Mouse (Mus musculus): ENCODE measurements at regions not wholly inside any gene's neighbourhood (a gene's known extent, or its start where the extent isn't known, plus 50 kb on each side); places are given as distances from the start of the nearest gene placed in this dataset.

DNA sequence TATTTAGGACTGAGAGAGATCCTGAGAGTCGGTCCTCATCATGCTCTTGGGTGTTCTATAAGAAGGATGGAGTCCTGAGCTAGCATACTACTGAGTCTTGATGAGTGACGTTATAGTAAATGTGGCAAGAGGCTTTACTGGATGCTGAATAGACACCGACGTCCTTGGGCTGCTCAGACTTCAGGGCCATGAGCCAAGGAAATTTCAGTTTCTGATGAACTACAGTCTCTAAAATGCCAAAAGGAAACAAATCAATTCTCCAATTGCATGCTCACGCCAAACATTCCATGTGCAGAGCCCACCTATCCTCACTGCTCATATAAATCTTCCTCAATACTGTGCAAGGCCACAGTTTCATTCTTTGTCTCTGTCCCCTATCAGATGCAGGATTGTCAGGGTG, 277.2 kb upstream of the Sox11 start:
- Histone ChIP-seq H3K4me3 (ENCODE audit: control insufficient read depth in 1 of 2, insufficient read depth in 1 of 2, low read depth in 2 of 2, low read length in 2 of 2) (no peak overlapping the region), H3K27me3 (ENCODE audit: control insufficient read depth in 1 of 2, insufficient read depth in 2 of 2, low read length in 2 of 2) (no peaks in the 10 kb centered on the region), H3K4me1 (ENCODE audit: control insufficient read depth in 1 of 2, insufficient read depth in 2 of 2, low read length in 2 of 2) (no peaks in the 10 kb centered on the region), H3K79me2 (ENCODE audit: control insufficient read depth, insufficient read depth, low read length, poor library complexity) (no peaks in the 10 kb centered on the region), H3K9me3 (replicated peaks; ENCODE audit: insufficient read depth, low read length) (no peaks in the 10 kb centered on the region), H3K9ac (ENCODE audit: control insufficient read depth, low read depth, low read length, poor library complexity, severe bottlenecking) (no peak overlapping the region), H3K27ac (ENCODE audit: control insufficient read depth, low read depth, low read length) (no peak overlapping the region), H3K36me3 (ENCODE audit: control insufficient read depth in 1 of 2, insufficient read depth in 2 of 2, low read length in 2 of 2) (no peaks in the 10 kb centered on the region)
- DNase-seq (ENCODE audit: low read depth, low spot score), result no peak
- TF ChIP-seq TAL1 (IDR thresholded peaks at IDR 0.05; ENCODE audit: low read length) (no peak), ZC3H11A (IDR thresholded peaks at IDR 0.05; ENCODE audit: low read depth, low read length) (no peak), NELFE (IDR thresholded peaks at IDR 0.05; ENCODE audit: low read depth, low read length) (no peak), USF1 (IDR thresholded peaks at IDR 0.05; ENCODE audit: low read depth, low read length) (no peak), SMC3 (IDR thresholded peaks at IDR 0.05; ENCODE audit: low read depth, low read length) (no peak), MAZ (IDR thresholded peaks at IDR 0.05; ENCODE audit: low read depth, low read length) (no peak), NRF1 (IDR thresholded peaks at IDR 0.05; ENCODE audit: insufficient read depth, low read depth, low read length, poor library complexity, severe bottlenecking) (no peak), MXI1 (IDR thresholded peaks at IDR 0.05; ENCODE audit: low read depth, low read length) (no peak), CTCF (IDR thresholded peaks at IDR 0.05 in 2 of 3, conservative IDR thresholded peaks at IDR 0.05 in 1 of 3; ENCODE audit: control insufficient read depth in 1 of 3, insufficient read depth in 1 of 3, low read depth in 2 of 3, low read length in 3 of 3, poor library complexity in 1 of 3, severe bottlenecking in 1 of 3) (no peak), ELF1 (IDR thresholded peaks at IDR 0.05; ENCODE audit: low read depth, low read length) (no peak), RAD21 (IDR thresholded peaks at IDR 0.05; ENCODE audit: low read depth, low read length) (no peak), UBTF (IDR thresholded peaks at IDR 0.05; ENCODE audit: borderline replicate concordance, insufficient read depth, low read depth, low read length) (no peak), KAT2A (conservative IDR thresholded peaks at IDR 0.05; ENCODE audit: low read depth, low read length) (no peak), E2F4 (IDR thresholded peaks at IDR 0.05; ENCODE audit: borderline replicate concordance, low read depth, low read length) (no peak), ZKSCAN1 (IDR thresholded peaks at IDR 0.05; ENCODE audit: low read depth, low read length) (no peak), TBP (IDR thresholded peaks at IDR 0.05; ENCODE audit: low read depth, low read length) (no peak), ZNF384 (IDR thresholded peaks at IDR 0.05; ENCODE audit: low read depth, low read length) (no peak), SIN3A (IDR thresholded peaks at IDR 0.05; ENCODE audit: low read length) (no peak), JUND (IDR thresholded peaks at IDR 0.05; ENCODE audit: low read depth, low read length) (no peak), HCFC1 (IDR thresholded peaks at IDR 0.05; ENCODE audit: low read depth, low read length) (no peak)

GRCm38 (mm10) chr12:27604061-27604679, 261.8 kb upstream of the Sox11 start:
- H3K27ac ChIP-seq (ENCODE audit: control insufficient read depth, low read depth, low read length), result no peak overlapping the region
- no peaks in the 10 kb centered on the region for H3K9me3 ChIP-seq (replicated peaks; ENCODE audit: insufficient read depth, low read length)
- no peaks in the 10 kb centered on the region for H3K79me2 ChIP-seq (ENCODE audit: control insufficient read depth, insufficient read depth, low read length, poor library complexity)
- H3K36me3 ChIP-seq (ENCODE audit: control insufficient read depth in 1 of 2, insufficient read depth in 2 of 2, low read length in 2 of 2), result no peaks in the 10 kb centered on the region
- H3K27me3 ChIP-seq (ENCODE audit: control insufficient read depth in 1 of 2, insufficient read depth in 2 of 2, low read length in 2 of 2), result no peaks in the 10 kb centered on the region
- no peak overlapping the region for H3K9ac ChIP-seq (ENCODE audit: control insufficient read depth, low read depth, low read length, poor library complexity, severe bottlenecking)
- H3K4me3 ChIP-seq (ENCODE audit: control insufficient read depth in 1 of 2, insufficient read depth in 1 of 2, low read depth in 2 of 2, low read length in 2 of 2), result no peak overlapping the region
- DNase-seq (ENCODE audit: low read depth, low spot score), result no peak
- no peaks in the 10 kb centered on the region for H3K4me1 ChIP-seq (ENCODE audit: control insufficient read depth in 1 of 2, insufficient read depth in 2 of 2, low read length in 2 of 2)
- no peak for TF ChIP-seq NRF1 (IDR thresholded peaks at IDR 0.05; ENCODE audit: insufficient read depth, low read depth, low read length, poor library complexity, severe bottlenecking)
- TF ChIP-seq ZKSCAN1 (IDR thresholded peaks at IDR 0.05; ENCODE audit: low read depth, low read length), result no peak
- TF ChIP-seq MAZ (IDR thresholded peaks at IDR 0.05; ENCODE audit: low read depth, low read length), result no peak
- TF ChIP-seq ELF1 (IDR thresholded peaks at IDR 0.05; ENCODE audit: low read depth, low read length), result no peak
- TF ChIP-seq JUND (IDR thresholded peaks at IDR 0.05; ENCODE audit: low read depth, low read length), result no peak
- no peak for TF ChIP-seq GATA1 (IDR thresholded peaks at IDR 0.05; ENCODE audit: low read depth, low read length)
- no peak for TF ChIP-seq MYC (IDR thresholded peaks at IDR 0.05; ENCODE audit: low read depth, low read length)
- TF ChIP-seq POLR2AphosphoS2 (IDR thresholded peaks at IDR 0.05; ENCODE audit: low read length), result no peak
- TF ChIP-seq USF1 (IDR thresholded peaks at IDR 0.05; ENCODE audit: low read depth, low read length), result no peak
- TF ChIP-seq BHLHE40 (IDR thresholded peaks at IDR 0.05; ENCODE audit: borderline replicate concordance, low read depth, low read length), result no peak
- no peak for TF ChIP-seq CTCF (IDR thresholded peaks at IDR 0.05 in 2 of 3, conservative IDR thresholded peaks at IDR 0.05 in 1 of 3; ENCODE audit: control insufficient read depth in 1 of 3, insufficient read depth in 1 of 3, low read depth in 2 of 3, low read length in 3 of 3, poor library complexity in 1 of 3, severe bottlenecking in 1 of 3)
- TF ChIP-seq MYB (IDR thresholded peaks at IDR 0.05; ENCODE audit: low read depth, low read length), result no peak
- TF ChIP-seq ETS1 (IDR thresholded peaks at IDR 0.05; ENCODE audit: low read depth, low read length), result no peak
- TF ChIP-seq POLR2AphosphoS5 (IDR thresholded peaks at IDR 0.05; ENCODE audit: borderline replicate concordance, low read depth, low read length), result no peak
- no peak for TF ChIP-seq SIN3A (IDR thresholded peaks at IDR 0.05; ENCODE audit: low read length)
- no peak for TF ChIP-seq MEF2A (IDR thresholded peaks at IDR 0.05; ENCODE audit: extremely low read depth, insufficient replicate concordance, low read depth, low read length, poor library complexity, severe bottlenecking)
- TF ChIP-seq ZMIZ1 (IDR thresholded peaks at IDR 0.05; ENCODE audit: low read depth, low read length), result no peak
- TF ChIP-seq GABPA (IDR thresholded peaks at IDR 0.05; ENCODE audit: low read depth, low read length), result no peak

Data from MEL (cell line).